Mouse (Mus musculus) ES-Bruce4 (cell line): ENCODE results near the gene Vsig10. TPM values are rescaled to one million over a fixed set of nuclear protein-coding genes. Genes with fewer than 3 reads are reported as not detected.

Experiments used
- H3K27ac ChIP-seq: 2 replicates; pipeline ENCODE4 v1.5.1; 2012; ENCODE audit warnings: low read length, inconsistent platforms; ENCODE audit not compliant: insufficient read depth
- H3K27me3 ChIP-seq: 2 replicates; pipeline ENCODE4 v1.6.1; 2012; ENCODE audit warnings: mild to moderate bottlenecking, low read length, inconsistent platforms; ENCODE audit not compliant: control insufficient read depth, poor library complexity, insufficient read depth, severe bottlenecking
- H3K36me3 ChIP-seq: 2 replicates; pipeline ENCODE4 v1.6.1; 2012; ENCODE audit warnings: inconsistent platforms, mild to moderate bottlenecking, low read length, moderate library complexity; ENCODE audit not compliant: control insufficient read depth, poor library complexity, insufficient read depth, severe bottlenecking
- H3K4me1 ChIP-seq: one replicate; pipeline ENCODE4 v1.8.1; 2011; ENCODE audit warnings: low read length; ENCODE audit not compliant: control insufficient read depth, insufficient read depth
- H3K4me3 ChIP-seq: 2 replicates; pipeline ENCODE4 v1.5.1; 2011; ENCODE audit warnings: low read depth, mild to moderate bottlenecking, low read length
- H3K9ac ChIP-seq: 2 replicates; pipeline ENCODE4 v1.6.1; 2012; ENCODE audit warnings: low read depth, mild to moderate bottlenecking, inconsistent platforms; ENCODE audit not compliant: poor library complexity, severe bottlenecking
- H3K9me3 ChIP-seq: replicated peaks from 2 replicates; pipeline ENCODE4 v1.6.1; 2012; ENCODE audit warnings: mild to moderate bottlenecking, low read length, inconsistent platforms; ENCODE audit not compliant: control insufficient read depth, poor library complexity, insufficient read depth, severe bottlenecking
- CTCF ChIP-seq: IDR thresholded peaks from one replicate; pipeline ENCODE4 v1.8.1; 2011; ENCODE audit warnings: low read depth, low read length
- EP300 ChIP-seq: IDR thresholded peaks from 2 replicates; pipeline ENCODE4 v1.6.1; 2011; ENCODE audit warnings: low read depth, low read length; ENCODE audit not compliant: insufficient read depth
- POLR2A ChIP-seq: IDR thresholded peaks from one replicate; pipeline ENCODE4 v1.8.1; 2011; ENCODE audit warnings: low read length; ENCODE audit not compliant: insufficient read depth
- polyA plus RNA-seq: library from polyadenylated mRNA; stranded (reverse); fragments of >200 nt; gene quantifications from 2 replicates; pipeline ENCODE4 v1.2.4, GENCODE M21; 2011; ENCODE audit warnings: low read depth; ENCODE audit not compliant: missing spikeins, insufficient read depth, insufficient read length

Vsig10 gene
- polyA plus RNA-seq, 1 experiment, result 15.7 TPM

- no peaks in the 10 kb centered on the region for H3K9me3 ChIP-seq
- H3K9ac ChIP-seq, result peak overlapping the region; percentile 25
- H3K36me3 ChIP-seq, result peaks cover 23% of the 10 kb centered on the region
- H3K4me1 ChIP-seq, result peaks cover 21% of the 10 kb centered on the region
- TF ChIP-seq EP300 (peak; percentile 87), POLR2A (no peak)
- H3K4me3 ChIP-seq, result peak overlapping the region; percentile 18; the same call in 1 of the 2 replicates
- H3K27me3 ChIP-seq, result no peaks in the 10 kb centered on the region
- peak overlapping the region; percentile 89 for H3K27ac ChIP-seq
These were observed 44.3 kb downstream of the Vsig10 start for GRCm38 (mm10) chr5:117363066-117363782.

- H3K9me3 ChIP-seq, result no peaks in the 10 kb centered on the region
- H3K9ac ChIP-seq, result no peak overlapping the region
- H3K27ac ChIP-seq, result peak overlapping the region; percentile 61
- H3K4me3 ChIP-seq, result no peak overlapping the region
- TF ChIP-seq EP300, result no peak
- no peak for TF ChIP-seq CTCF
- no peak for TF ChIP-seq POLR2A
- peaks cover 28% of the 10 kb centered on the region for H3K36me3 ChIP-seq
- H3K27me3 ChIP-seq, result no peaks in the 10 kb centered on the region
- peaks cover 21% of the 10 kb centered on the region for H3K4me1 ChIP-seq
These were observed 45.9 kb downstream of the Vsig10 start for GRCm38 (mm10) chr5:117364821-117365220.

DNA sequence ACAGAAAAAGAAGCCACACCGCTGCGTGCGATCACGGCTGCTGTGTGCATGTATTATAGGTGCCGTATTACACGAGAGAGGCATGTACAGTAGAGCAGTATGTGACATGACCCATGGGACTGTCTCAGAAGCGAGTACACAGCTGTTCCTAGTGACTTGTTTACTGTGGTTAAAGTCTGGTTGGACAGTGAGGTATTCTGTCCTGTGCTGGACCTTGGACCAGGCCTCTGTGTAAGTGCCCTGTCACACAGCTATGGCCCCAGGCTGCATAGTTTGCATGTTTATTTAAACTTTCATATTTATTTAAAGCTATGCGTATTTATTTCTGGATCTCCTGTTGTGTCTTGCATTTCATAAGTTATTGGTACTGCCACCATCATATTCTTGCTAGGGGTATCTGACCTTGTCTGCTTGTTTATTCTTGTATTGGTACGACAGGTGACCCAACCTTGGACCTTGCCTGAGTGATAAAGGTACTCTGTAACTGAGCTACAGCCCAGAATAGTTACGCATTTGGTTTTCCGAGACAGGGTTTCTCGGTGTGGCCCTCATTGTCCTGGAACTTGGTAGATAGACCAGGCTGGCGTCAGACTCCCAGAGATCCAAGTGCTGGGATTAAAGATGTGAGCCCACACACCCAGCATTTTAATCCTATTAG, 47.1 kb downstream of the Vsig10 start:
- TF ChIP-seq POLR2A (no peak), CTCF (no peak), EP300 (no peak)
- H3K36me3 ChIP-seq, result peaks cover 32% of the 10 kb centered on the region

GRCm38 (mm10) chr5:117367206-117367605, 48.3 kb downstream of the Vsig10 start:
- H3K9me3 ChIP-seq, result no peaks in the 10 kb centered on the region
- TF ChIP-seq CTCF, result no peak
- TF ChIP-seq EP300, result peak; percentile 26; the same call in 1 of the 2 replicates
- TF ChIP-seq POLR2A, result no peak
- no peaks in the 10 kb centered on the region for H3K27me3 ChIP-seq
- no peak overlapping the region for H3K27ac ChIP-seq
- no peak overlapping the region for H3K4me3 ChIP-seq
- H3K9ac ChIP-seq, result no peak overlapping the region
- H3K36me3 ChIP-seq, result peaks cover 43% of the 10 kb centered on the region
- peaks cover 15% of the 10 kb centered on the region for H3K4me1 ChIP-seq

More for the DNA sequence above, 47.1 kb downstream of the Vsig10 start:
- H3K9me3 ChIP-seq, result no peaks in the 10 kb centered on the region
- H3K27me3 ChIP-seq, result no peaks in the 10 kb centered on the region
- H3K27ac ChIP-seq, result no peak overlapping the region
- peaks cover 21% of the 10 kb centered on the region for H3K4me1 ChIP-seq
- H3K9ac ChIP-seq, result no peak overlapping the region
- no peak overlapping the region for H3K4me3 ChIP-seq

- Histone ChIP-seq H3K27ac (no peak overlapping the region), H3K36me3 (peaks cover 51% of the 10 kb centered on the region)
- TF ChIP-seq EP300 (no peak), POLR2A (no peak)
These were observed 51.7 kb downstream of the Vsig10 start for GRCm38 (mm10) chr5:117370592-117370991.

DNA sequence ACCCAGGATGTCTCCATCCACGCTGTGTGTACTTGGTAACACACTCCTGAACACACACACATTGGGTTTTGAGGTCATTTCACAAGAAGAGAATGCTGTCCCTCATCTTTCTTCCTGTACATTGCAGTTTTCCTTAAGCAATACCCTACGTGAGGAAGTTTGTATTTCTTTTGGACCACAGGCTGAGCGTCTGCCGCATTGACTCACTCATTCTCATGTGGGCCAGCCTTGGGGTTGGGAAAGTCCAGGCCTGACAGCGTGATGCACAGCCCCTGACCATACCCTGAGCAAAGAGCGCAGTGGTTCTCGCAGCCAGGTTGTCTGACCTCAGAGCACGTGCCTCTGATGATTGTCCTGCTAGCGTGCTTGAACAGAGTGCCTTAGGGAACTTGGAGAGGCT, 54.5 kb downstream of the Vsig10 start:
- Histone ChIP-seq H3K27ac (no peak overlapping the region), H3K9ac (no peak overlapping the region), H3K9me3 (no peaks in the 10 kb centered on the region), H3K36me3 (peaks cover 52% of the 10 kb centered on the region), H3K4me3 (no peak overlapping the region), H3K27me3 (no peaks in the 10 kb centered on the region), H3K4me1 (no peaks in the 10 kb centered on the region)
- TF ChIP-seq EP300 (no peak), CTCF (no peak)

More at GRCm38 (mm10) chr5:117370592-117370991, 51.7 kb downstream of the Vsig10 start:
- no peaks in the 10 kb centered on the region for H3K9me3 ChIP-seq
- no peak overlapping the region for H3K9ac ChIP-seq
- no peaks in the 10 kb centered on the region for H3K27me3 ChIP-seq
- H3K4me1 ChIP-seq, result peaks cover 6% of the 10 kb centered on the region
- no peak overlapping the region for H3K4me3 ChIP-seq
